In genomic region chr13:59948496-59949138, GRCm38 (mm10) we compare ENCODE assay signal across 20 mouse cellular contexts.
DNase-seq lines count a peak whose midpoint lies in the region; ATAC-seq lines count a peak whose summit lies in the region.
"Had no signal": no experiment of that assay in that cellular context is flagged by ENCODE, and none has a peak within 500 bp of the region (broad histone marks: within the 10 kb centered on the region; RNA-seq: fewer than 3 reads in every experiment).

No protein-coding gene starts in this region.

- no peak overlapping the region for H3K4me3 ChIP-seq in hindbrain, embryonic 14.5 days (replicated peaks; ENCODE audit: low read length)
- no peak overlapping the region for H3K4me3 ChIP-seq in liver, embryonic 11.5 days (ENCODE audit: low read depth, low read length)
- H3K4me3 ChIP-seq: erythroblast, embryonic 14.5 days; gastrocnemius, adult 2 months; stomach, embryonic 15.5 days had no signal

- no peaks in the 10 kb centered on the region for H3K27me3 ChIP-seq in hindbrain, embryonic 14.5 days (ENCODE audit: control insufficient read depth, insufficient read depth, low read length)
- no peaks in the 10 kb centered on the region for H3K27me3 ChIP-seq in liver, embryonic 11.5 days (replicated peaks; ENCODE audit: control insufficient read depth, insufficient read depth, low read length)

- 86% methylated on average over 15 of the region's 15 CpGs for WGBS in hindbrain, embryonic 14.5 days
- WGBS in liver, embryonic 11.5 days: 74% methylated on average over 15 of the region's 15 CpGs

- H3K9ac ChIP-seq in hindbrain, embryonic 14.5 days: no peak overlapping the region
- H3K9ac ChIP-seq in liver, embryonic 11.5 days (ENCODE audit: low read depth, low read length): no peak overlapping the region
- H3K9ac ChIP-seq: stomach, embryonic 15.5 days had no signal

- H3K4me2 ChIP-seq in hindbrain, embryonic 14.5 days (replicated peaks): no peak overlapping the region
- H3K4me2 ChIP-seq in liver, embryonic 11.5 days: no peak overlapping the region
- H3K4me2 ChIP-seq: stomach, embryonic 15.5 days had no signal

- H3K36me3 ChIP-seq in hindbrain, embryonic 14.5 days (replicated peaks; ENCODE audit: control insufficient read depth, insufficient read depth): no peaks in the 10 kb centered on the region
- H3K36me3 ChIP-seq in liver, embryonic 11.5 days (ENCODE audit: control insufficient read depth, insufficient read depth, low read length): no peaks in the 10 kb centered on the region
- H3K36me3 ChIP-seq: stomach, embryonic 15.5 days had no signal

- peak; percentile 54 for DNase-seq in layer of hippocampus, adult 9-11 months
- DNase-seq in layer of hippocampus, adult 8-10 months (ENCODE audit: low spot score in 2 of 2): no peak
- DNase-seq in retina, postnatal 1 day: peak; percentile 43
- DNase-seq in retina, embryonic 14.5 days (ENCODE audit: low spot score): no peak
- peak; percentile 26 for DNase-seq in heart, postnatal 4 days
- DNase-seq in frontal cortex, postnatal 14 days (ENCODE audit: low spot score in 2 of 2): no peak
- DNase-seq in hindbrain, embryonic 14.5 days (ENCODE audit: low spot score): no peak
- no peak for DNase-seq in liver, embryonic 11.5 days (ENCODE audit: low spot score)
- DNase-seq: adrenal gland, postnatal 14 days; B cell, adult 2 months; cerebellum, adult 2 months; gastrocnemius, adult 2 months; kidney, adult 11 months; midbrain, embryonic 14.5 days; right cerebral cortex, postnatal 14 days had no signal

- no peak overlapping the region for H3K27ac ChIP-seq in hindbrain, embryonic 14.5 days
- no peak overlapping the region for H3K27ac ChIP-seq in liver, embryonic 11.5 days (ENCODE audit: low read depth, low read length)
- H3K27ac ChIP-seq: gastrocnemius, adult 2 months; kidney, postnatal 0 days; stomach, embryonic 15.5 days had no signal

- H3K4me1 ChIP-seq in hindbrain, embryonic 14.5 days (replicated peaks; ENCODE audit: control insufficient read depth, insufficient read depth, low read length): 0 out of 2 replicates have a peak, but pooled peaks cover 5% of the 10 kb centered on the region
- no peaks in the 10 kb centered on the region for H3K4me1 ChIP-seq in liver, embryonic 11.5 days (replicated peaks; ENCODE audit: control insufficient read depth, insufficient read depth, low read length)

- ATAC-seq in hindbrain, embryonic 14.5 days (ENCODE audit: low FRiP score): no peak
- ATAC-seq in liver, embryonic 11.5 days (replicated peaks; ENCODE audit: low FRiP score): no peak
- ATAC-seq: forebrain, embryonic 16.5 days; hindbrain, embryonic 16.5 days had no signal

- no peaks in the 10 kb centered on the region for H3K9me3 ChIP-seq in hindbrain, embryonic 14.5 days (ENCODE audit: control insufficient read depth, low read length)
- no peaks in the 10 kb centered on the region for H3K9me3 ChIP-seq in liver, embryonic 11.5 days (ENCODE audit: control insufficient read depth, low read length)
- H3K9me3 ChIP-seq: stomach, embryonic 15.5 days had no signal

Comparison
In these comparisons a context has a peak if more than half of its experiments do, and no peak if none do; other contexts are left out.
1. DNase-seq: peak in layer of hippocampus, adult 9-11 months (single experiment), retina, postnatal 1 day (single experiment) and heart, postnatal 4 days (single experiment); none in layer of hippocampus, adult 8-10 months (0 of 2), retina, embryonic 14.5 days (single experiment), frontal cortex, postnatal 14 days (0 of 2), hindbrain, embryonic 14.5 days (single experiment) and liver, embryonic 11.5 days (single experiment).